Mouse (Mus musculus): ENCODE results near the gene Birc5.

GRCm38 (mm10) chr11:117857462-117857861 is 8.4 kb downstream of the Birc5 start:
- TF ChIP-seq POLR2A (IDR thresholded peaks at IDR 0.05; ENCODE audit: borderline replicate concordance, low read depth, low read length), result no peak
- TF ChIP-seq CTCF (IDR thresholded peaks at IDR 0.05; ENCODE audit: low read depth, low read length), result no peak
